In genomic region chr1:57155869-57156268, GRCm38 (mm10) we compare ENCODE assay signal across 21 mouse cellular contexts.
DNase-seq lines count a peak whose midpoint lies in the region; ATAC-seq and TF ChIP-seq lines count a peak whose summit lies in the region.
"Had no signal": no experiment of that assay in that cellular context is flagged by ENCODE, and none has a peak within 500 bp of the region (broad histone marks: within the 10 kb centered on the region; RNA-seq: fewer than 3 reads in every experiment).

No protein-coding gene starts in this region.

- no peaks in the 10 kb centered on the region for H3K27me3 ChIP-seq in lung, embryonic 15.5 days
- H3K27me3 ChIP-seq in lung, postnatal 0 days (replicated peaks; ENCODE audit: insufficient read depth, low read length): no peaks in the 10 kb centered on the region
- H3K27me3 ChIP-seq: embryonic facial prominence, embryonic 13.5 days; embryonic facial prominence, embryonic 15.5 days; forebrain, embryonic 12.5 days had no signal

- no peak overlapping the region for H3K4me2 ChIP-seq in lung, embryonic 15.5 days
- no peak overlapping the region for H3K4me2 ChIP-seq in lung, postnatal 0 days (replicated peaks; ENCODE audit: low read depth, low read length)
- H3K4me2 ChIP-seq: embryonic facial prominence, embryonic 13.5 days; embryonic facial prominence, embryonic 15.5 days; forebrain, embryonic 12.5 days had no signal

- DNase-seq in lung, postnatal 4 days: no peak
- DNase-seq in lung, postnatal 0 days (ENCODE audit: low spot score): peak; percentile 8
- DNase-seq in lung, adult 18-20 months: no peak
- DNase-seq: adrenal gland, adult 2 months; adrenal gland, postnatal 10 days; adrenal gland, postnatal 25 days; cerebellum, adult 11 months; cerebellum, adult 18-20 months; cerebellum, adult 8-10 months; cerebellum, adult 9-11 months; cerebellum, postnatal 14 days; cerebellum, postnatal 36 days; embryo, embryonic 11 days had no signal

- ATAC-seq in lung, embryonic 15.5 days (ENCODE audit: borderline replicate concordance, extremely low read depth, low FRiP score, low TSS enrichment): peak; percentile 59; the same call in 1 of the 2 replicates
- ATAC-seq in lung, postnatal 0 days: peak; percentile 26; the same call in 1 of the 2 replicates
- ATAC-seq: forebrain, embryonic 14.5 days; forebrain, embryonic 16.5 days had no signal

- H3K4me3 ChIP-seq in lung, embryonic 15.5 days: no peak overlapping the region
- H3K4me3 ChIP-seq in lung, postnatal 0 days (ENCODE audit: low read depth, low read length): no peak overlapping the region
- H3K4me3 ChIP-seq: embryonic facial prominence, embryonic 13.5 days; embryonic facial prominence, embryonic 15.5 days; erythroblast, embryonic 14.5 days; forebrain, embryonic 10.5 days; forebrain, embryonic 12.5 days had no signal

- no peak overlapping the region for H3K9ac ChIP-seq in lung, embryonic 15.5 days
- H3K9ac ChIP-seq in lung, postnatal 0 days (replicated peaks; ENCODE audit: low read depth): no peak overlapping the region
- H3K9ac ChIP-seq: embryonic facial prominence, embryonic 13.5 days; embryonic facial prominence, embryonic 15.5 days; forebrain, embryonic 12.5 days had no signal

- 41% methylated on average over 7 of the region's 7 CpGs for WGBS in lung, embryonic 15.5 days
- 48% methylated on average over 7 of the region's 7 CpGs for WGBS in lung, postnatal 0 days

- no peak overlapping the region for H3K27ac ChIP-seq in lung, embryonic 15.5 days
- H3K27ac ChIP-seq in lung, postnatal 0 days (ENCODE audit: low read length): no peak overlapping the region
- H3K27ac ChIP-seq: embryonic facial prominence, embryonic 13.5 days; embryonic facial prominence, embryonic 15.5 days; forebrain, embryonic 10.5 days; forebrain, embryonic 12.5 days had no signal

- no peak for TF ChIP-seq EP300 in lung, postnatal 0 days (IDR thresholded peaks at IDR 0.05)

- H3K4me1 ChIP-seq in lung, embryonic 15.5 days: no peaks in the 10 kb centered on the region
- H3K4me1 ChIP-seq in lung, postnatal 0 days (ENCODE audit: insufficient read depth, low read depth, low read length): no peaks in the 10 kb centered on the region
- H3K4me1 ChIP-seq: embryonic facial prominence, embryonic 15.5 days; forebrain, embryonic 12.5 days had no signal

- TF ChIP-seq CTCF in lung, postnatal 0 days (IDR thresholded peaks at IDR 0.05): no peak

- H3K36me3 ChIP-seq in lung, embryonic 15.5 days: no peaks in the 10 kb centered on the region
- no peaks in the 10 kb centered on the region for H3K36me3 ChIP-seq in lung, postnatal 0 days (ENCODE audit: insufficient read depth, low read length)
- H3K36me3 ChIP-seq: embryonic facial prominence, embryonic 13.5 days; embryonic facial prominence, embryonic 15.5 days; forebrain, embryonic 10.5 days; forebrain, embryonic 12.5 days had no signal

- H3K9me3 ChIP-seq in lung, embryonic 15.5 days: no peaks in the 10 kb centered on the region
- H3K9me3 ChIP-seq in lung, postnatal 0 days (ENCODE audit: low read length): no peaks in the 10 kb centered on the region
- H3K9me3 ChIP-seq: embryonic facial prominence, embryonic 13.5 days; embryonic facial prominence, embryonic 15.5 days; forebrain, embryonic 10.5 days; forebrain, embryonic 12.5 days had no signal
